Mouse (Mus musculus) liver, adult 2 months (tissue): ENCODE data around the gene Sema4d.

Source experiments
- CTCF ChIP-seq: fragments of 200-500 bp; IDR thresholded peaks from 2 replicates; pipeline ENCODE4 v1.5.1; 2011; ENCODE audit warnings: low read depth, low read length, control low read depth
- POLR2A ChIP-seq: fragments of 200-500 bp; IDR thresholded peaks from 2 replicates; pipeline ENCODE4 v1.6.1; 2011; ENCODE audit warnings: low read length, control low read depth; ENCODE audit not compliant: insufficient read depth; ENCODE audit errors: extremely low read depth

- TF ChIP-seq POLR2A (no peak), CTCF (no peak)
Measured at GRCm38 (mm10) chr13:51696481-51696880, 97.1 kb downstream of the Sema4d start.
